Mouse (Mus musculus) testis, adult 2 months (tissue): ENCODE results near the gene Ngf.

ENCODE experiments used
- CTCF ChIP-seq: fragments of 200-500 bp; IDR thresholded peaks from 2 replicates; pipeline ENCODE4 v1.5.1; 2012; ENCODE audit warnings: low read depth, mild to moderate bottlenecking, inconsistent platforms, low read length, moderate library complexity; ENCODE audit not compliant: control insufficient read depth, insufficient read depth, insufficient replicate concordance
- POLR2A ChIP-seq: fragments of 200-500 bp; IDR thresholded peaks from 2 replicates; pipeline ENCODE4 v1.6.1; 2012; ENCODE audit warnings: low read depth, mild to moderate bottlenecking, inconsistent platforms, low read length, moderate library complexity; ENCODE audit not compliant: control insufficient read depth

- TF ChIP-seq CTCF (no peak), POLR2A (no peak)
Measured at GRCm38 (mm10) chr3:102506061-102506460, 36.3 kb downstream of the Ngf start.
